Mouse (Mus musculus): ENCODE results near the gene Hamp2.

- TF ChIP-seq POLR2A (IDR thresholded peaks at IDR 0.05; ENCODE audit: borderline replicate concordance, control insufficient read depth, low read depth, low read length) (no peak), CTCF (IDR thresholded peaks at IDR 0.05; ENCODE audit: control insufficient read depth, insufficient read depth, low read length) (no peak)
Measured at GRCm38 (mm10) chr7:30959786-30960349, 35.4 kb upstream of the Hamp2 start.

All from bone marrow, adult 2 months (tissue).